Mouse (Mus musculus): ENCODE measurements around the gene Neb. TPM values are rescaled to one million over a fixed set of nuclear protein-coding genes. Genes with fewer than 3 reads are reported as not detected.

Gene Neb
- polyA plus RNA-seq, 1 experiment = 0.74 TPM

GRCm38 (mm10) chr2:52394529-52394928 is 16.3 kb upstream of the Neb start:
- Histone ChIP-seq H3K27me3 (ENCODE audit: control insufficient read depth, insufficient read depth, low read length) (no peaks in the 10 kb centered on the region), H3K27ac (ENCODE audit: control insufficient read depth, insufficient read depth, low read depth, low read length) (no peak overlapping the region), H3K36me3 (ENCODE audit: control insufficient read depth, insufficient read depth, low read length) (no peaks in the 10 kb centered on the region), H3K4me3 (ENCODE audit: control insufficient read depth, low read depth, low read length) (no peak overlapping the region), H3K4me1 (ENCODE audit: control insufficient read depth, insufficient read depth, low read length) (no peaks in the 10 kb centered on the region)
- TF ChIP-seq POLR2A (IDR thresholded peaks at IDR 0.05; ENCODE audit: control insufficient read depth, low read depth, low read length) = no peak
- TF ChIP-seq CTCF (IDR thresholded peaks at IDR 0.05; ENCODE audit: control insufficient read depth, insufficient read depth, insufficient replicate concordance, low read depth, low read length) = no peak

DNA sequence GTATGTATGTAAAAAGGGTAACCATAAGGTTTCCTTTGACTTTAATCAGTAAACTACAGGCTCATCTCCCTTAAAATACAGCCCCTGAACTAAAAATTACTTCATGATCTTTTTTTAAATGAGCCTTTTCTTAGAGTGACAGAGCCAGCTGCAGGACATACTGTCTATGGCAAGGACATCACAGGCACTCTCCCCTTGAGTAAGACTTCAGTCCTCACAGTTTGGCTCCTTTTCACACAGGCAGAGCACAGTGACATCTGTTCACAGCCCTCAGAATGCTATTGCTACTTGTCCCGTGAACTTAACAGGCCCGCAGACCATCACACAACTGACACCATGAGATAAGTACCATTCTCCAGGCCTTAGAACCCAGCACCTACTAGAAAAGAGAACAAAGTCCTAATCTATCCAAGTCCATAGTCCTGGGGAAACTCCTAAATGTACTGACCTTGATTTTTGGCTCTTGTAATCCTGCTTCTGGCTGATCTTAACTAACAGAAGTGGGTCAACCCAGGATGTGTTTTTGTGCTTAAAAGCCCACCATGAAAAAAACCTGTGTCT is 12.2 kb upstream of the Neb start:
- no peak overlapping the region for H3K4me3 ChIP-seq (ENCODE audit: control insufficient read depth, low read depth, low read length)
- no peaks in the 10 kb centered on the region for H3K36me3 ChIP-seq (ENCODE audit: control insufficient read depth, insufficient read depth, low read length)
- H3K4me1 ChIP-seq (ENCODE audit: control insufficient read depth, insufficient read depth, low read length) = no peaks in the 10 kb centered on the region
- no peak overlapping the region for H3K27ac ChIP-seq (ENCODE audit: control insufficient read depth, insufficient read depth, low read depth, low read length)
- TF ChIP-seq CTCF (IDR thresholded peaks at IDR 0.05; ENCODE audit: control insufficient read depth, insufficient read depth, insufficient replicate concordance, low read depth, low read length) (no peak), POLR2A (IDR thresholded peaks at IDR 0.05; ENCODE audit: control insufficient read depth, low read depth, low read length) (no peak)
- H3K27me3 ChIP-seq (ENCODE audit: control insufficient read depth, insufficient read depth, low read length) = no peaks in the 10 kb centered on the region

- no peaks in the 10 kb centered on the region for H3K36me3 ChIP-seq (ENCODE audit: control insufficient read depth, insufficient read depth, low read length)
- no peaks in the 10 kb centered on the region for H3K4me1 ChIP-seq (ENCODE audit: control insufficient read depth, insufficient read depth, low read length)
- no peak overlapping the region for H3K4me3 ChIP-seq (ENCODE audit: control insufficient read depth, low read depth, low read length)
- no peaks in the 10 kb centered on the region for H3K27me3 ChIP-seq (ENCODE audit: control insufficient read depth, insufficient read depth, low read length)
- no peak for TF ChIP-seq CTCF (IDR thresholded peaks at IDR 0.05; ENCODE audit: control insufficient read depth, insufficient read depth, insufficient replicate concordance, low read depth, low read length)
- TF ChIP-seq POLR2A (IDR thresholded peaks at IDR 0.05; ENCODE audit: control insufficient read depth, low read depth, low read length) = no peak
- H3K27ac ChIP-seq (ENCODE audit: control insufficient read depth, insufficient read depth, low read depth, low read length) = no peak overlapping the region
Measured at GRCm38 (mm10) chr2:52389975-52390374, 11.7 kb upstream of the Neb start.

DNA sequence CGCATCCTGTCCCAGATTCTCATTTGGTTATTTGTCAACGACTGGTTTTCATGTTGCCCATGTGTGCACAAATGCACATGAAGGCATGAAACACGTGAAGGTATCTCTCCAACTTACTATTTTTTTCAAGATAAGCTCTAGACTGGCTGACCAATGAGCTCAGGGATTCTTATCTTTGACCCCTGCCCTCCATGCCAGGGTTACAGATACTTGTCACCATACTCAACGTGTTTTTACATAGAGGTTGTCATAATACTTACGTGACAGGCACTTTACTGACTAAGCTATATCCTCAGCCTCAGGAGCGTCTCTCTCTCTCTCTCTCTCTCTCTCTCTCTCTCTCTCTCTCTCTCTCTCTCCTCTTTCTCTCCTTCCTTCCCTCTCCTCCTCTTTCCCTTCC is 8.2 kb upstream of the Neb start:
- no peaks in the 10 kb centered on the region for H3K36me3 ChIP-seq (ENCODE audit: control insufficient read depth, insufficient read depth, low read length)
- H3K4me1 ChIP-seq (ENCODE audit: control insufficient read depth, insufficient read depth, low read length) = no peaks in the 10 kb centered on the region
- TF ChIP-seq POLR2A (IDR thresholded peaks at IDR 0.05; ENCODE audit: control insufficient read depth, low read depth, low read length) (no peak), CTCF (IDR thresholded peaks at IDR 0.05; ENCODE audit: control insufficient read depth, insufficient read depth, insufficient replicate concordance, low read depth, low read length) (no peak)

DNA sequence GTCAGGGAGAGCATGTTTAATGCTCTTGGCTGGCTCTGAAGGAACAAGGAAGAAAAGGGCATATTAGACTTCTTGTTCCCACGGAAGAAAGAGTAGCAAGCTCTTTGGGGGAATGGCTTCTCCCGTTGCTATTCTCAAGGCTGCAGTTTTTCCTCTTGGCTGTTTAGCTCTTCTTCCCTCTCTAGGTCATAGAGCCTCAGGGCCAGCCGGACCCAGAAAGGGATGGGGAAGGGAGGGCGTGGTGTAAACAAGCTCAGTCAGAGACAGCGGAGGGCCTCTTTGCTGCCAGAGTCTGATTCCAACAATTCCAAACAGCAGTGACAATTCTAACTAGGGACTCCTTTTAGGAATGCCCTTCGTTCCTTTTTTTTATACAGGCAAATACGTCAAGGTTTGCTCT is 7.8 kb upstream of the Neb start:
- no peak for TF ChIP-seq POLR2A (IDR thresholded peaks at IDR 0.05; ENCODE audit: control insufficient read depth, low read depth, low read length)
- no peak for TF ChIP-seq CTCF (IDR thresholded peaks at IDR 0.05; ENCODE audit: control insufficient read depth, insufficient read depth, insufficient replicate concordance, low read depth, low read length)
- no peaks in the 10 kb centered on the region for H3K27me3 ChIP-seq (ENCODE audit: control insufficient read depth, insufficient read depth, low read length)
- no peak overlapping the region for H3K4me3 ChIP-seq (ENCODE audit: control insufficient read depth, low read depth, low read length)
- no peaks in the 10 kb centered on the region for H3K4me1 ChIP-seq (ENCODE audit: control insufficient read depth, insufficient read depth, low read length)
- no peak overlapping the region for H3K27ac ChIP-seq (ENCODE audit: control insufficient read depth, insufficient read depth, low read depth, low read length)
- no peaks in the 10 kb centered on the region for H3K36me3 ChIP-seq (ENCODE audit: control insufficient read depth, insufficient read depth, low read length)

More for the DNA sequence above, 8.2 kb upstream of the Neb start:
- H3K27me3 ChIP-seq (ENCODE audit: control insufficient read depth, insufficient read depth, low read length) = no peaks in the 10 kb centered on the region
- no peak overlapping the region for H3K4me3 ChIP-seq (ENCODE audit: control insufficient read depth, low read depth, low read length)
- H3K27ac ChIP-seq (ENCODE audit: control insufficient read depth, insufficient read depth, low read depth, low read length) = no peak overlapping the region

- Histone ChIP-seq H3K27ac (ENCODE audit: control insufficient read depth, insufficient read depth, low read depth, low read length) (no peak overlapping the region), H3K4me3 (ENCODE audit: control insufficient read depth, low read depth, low read length) (peak overlapping the region; percentile 38), H3K36me3 (ENCODE audit: control insufficient read depth, insufficient read depth, low read length) (no peaks in the 10 kb centered on the region), H3K4me1 (ENCODE audit: control insufficient read depth, insufficient read depth, low read length) (peaks cover 5% of the 10 kb centered on the region; the same call in 1 of the 2 replicates), H3K27me3 (ENCODE audit: control insufficient read depth, insufficient read depth, low read length) (no peaks in the 10 kb centered on the region)
- TF ChIP-seq CTCF (IDR thresholded peaks at IDR 0.05; ENCODE audit: control insufficient read depth, insufficient read depth, insufficient replicate concordance, low read depth, low read length) = no peak
- no peak for TF ChIP-seq POLR2A (IDR thresholded peaks at IDR 0.05; ENCODE audit: control insufficient read depth, low read depth, low read length)
Measured at GRCm38 (mm10) chr2:52378848-52379261, 581 bp upstream of the Neb start.

GRCm38 (mm10) chr2:52377706-52378447 is 397 bp downstream of the Neb start:
- no peak overlapping the region; the same call in 1 of the 2 replicates for H3K4me3 ChIP-seq (ENCODE audit: control insufficient read depth, low read depth, low read length)
- H3K27ac ChIP-seq (ENCODE audit: control insufficient read depth, insufficient read depth, low read depth, low read length) = no peak overlapping the region
- H3K4me1 ChIP-seq (ENCODE audit: control insufficient read depth, insufficient read depth, low read length) = peaks cover 5% of the 10 kb centered on the region; the same call in 1 of the 2 replicates
- no peaks in the 10 kb centered on the region for H3K27me3 ChIP-seq (ENCODE audit: control insufficient read depth, insufficient read depth, low read length)
- no peaks in the 10 kb centered on the region for H3K36me3 ChIP-seq (ENCODE audit: control insufficient read depth, insufficient read depth, low read length)
- no peak for TF ChIP-seq CTCF (IDR thresholded peaks at IDR 0.05; ENCODE audit: control insufficient read depth, insufficient read depth, insufficient replicate concordance, low read depth, low read length)

Data from testis, adult 2 months (tissue).